Mouse (Mus musculus): ENCODE results near the gene F8. TPM values are rescaled to one million over a fixed set of nuclear protein-coding genes. Genes with fewer than 3 reads are reported as not detected.
"Not testable (repeated sequence)": the region's sequence is repeated elsewhere in the genome, so short reads cannot be mapped to it uniquely, and the experiment has no call there.

F8 gene
- 2.0 and 2.1 TPM in 2 replicates for polyA plus RNA-seq (2012; rRNA removed)

DNA sequence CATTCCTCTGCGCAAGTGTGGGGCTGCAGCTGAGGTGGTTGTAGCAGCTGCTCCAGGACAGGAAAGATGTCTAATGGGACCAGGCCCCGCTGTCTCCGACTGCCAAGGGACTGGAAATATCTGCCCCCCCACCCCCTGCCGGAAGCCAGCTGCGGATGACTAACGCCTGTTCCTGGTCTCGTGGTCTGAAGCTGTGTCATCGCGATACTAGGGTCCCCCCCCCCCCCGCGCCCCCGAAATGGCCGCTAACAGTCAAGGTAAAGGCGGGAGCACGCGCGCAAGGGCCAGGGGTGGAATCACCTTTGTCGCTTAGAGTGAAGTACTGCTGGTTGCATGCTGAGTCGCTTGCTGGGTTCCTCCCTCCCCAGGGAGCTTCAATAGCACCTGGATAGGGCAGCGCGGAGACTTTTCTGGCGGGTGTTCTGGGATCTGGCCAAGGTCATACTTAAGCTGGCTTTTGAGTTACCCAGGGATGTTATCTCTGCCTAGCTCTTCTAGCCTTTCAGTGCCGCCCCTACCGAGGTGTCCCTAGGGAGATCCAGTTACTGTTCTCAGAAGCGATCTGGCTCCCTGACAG, at the start of gene F8, which contains the start of gene Fundc2:
TSS of gene F8 (minus strand) at position 421 of the 577 bp plus-strand sequence.
TSS of gene Fundc2 (plus strand) at position 205 of the 577 bp plus-strand sequence.
- DNase-seq (ENCODE audit: low read depth) = no peak

GRCm38 (mm10) chrX:75415936-75416785, 33.7 kb upstream of the F8 start, which contains the start of the genes Cmc4, Mtcp1 and Brcc3:
Gene Cmc4 (minus strand): TSS chrX:75416584.
Gene Mtcp1 (minus strand): TSS chrX:75416588.
Gene Brcc3 (plus strand): TSS chrX:75416628.
- DNase-seq (ENCODE audit: low read depth) = no peak

- DNase-seq (ENCODE audit: low read depth) = no peak
These were observed 27.3 kb upstream of the F8 start for GRCm38 (mm10) chrX:75409711-75410110.

- no peak for DNase-seq (ENCODE audit: low read depth)
These were observed 20.9 kb upstream of the F8 start for GRCm38 (mm10) chrX:75403350-75403749.

DNA sequence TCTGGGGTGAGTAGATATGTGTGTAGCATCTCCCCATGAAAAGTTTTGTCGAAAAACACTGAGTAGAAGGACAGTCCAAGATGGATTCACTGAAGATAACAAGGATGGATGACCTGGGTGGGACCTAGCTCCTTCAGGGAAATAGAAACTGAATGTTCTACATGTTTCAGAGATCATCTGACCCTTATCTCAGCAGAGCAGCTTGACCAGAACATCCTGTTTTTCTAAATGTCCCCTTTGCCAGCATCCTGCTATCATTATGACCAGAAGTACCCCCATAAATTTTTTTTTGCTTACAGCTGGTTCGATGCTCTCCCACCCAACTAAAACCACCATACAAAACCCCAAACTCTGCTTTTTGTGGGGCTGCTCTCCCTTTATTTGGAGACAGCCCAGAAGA, 20.3 kb upstream of the F8 start:
- DNase-seq (ENCODE audit: low read depth) = no peak

DNA sequence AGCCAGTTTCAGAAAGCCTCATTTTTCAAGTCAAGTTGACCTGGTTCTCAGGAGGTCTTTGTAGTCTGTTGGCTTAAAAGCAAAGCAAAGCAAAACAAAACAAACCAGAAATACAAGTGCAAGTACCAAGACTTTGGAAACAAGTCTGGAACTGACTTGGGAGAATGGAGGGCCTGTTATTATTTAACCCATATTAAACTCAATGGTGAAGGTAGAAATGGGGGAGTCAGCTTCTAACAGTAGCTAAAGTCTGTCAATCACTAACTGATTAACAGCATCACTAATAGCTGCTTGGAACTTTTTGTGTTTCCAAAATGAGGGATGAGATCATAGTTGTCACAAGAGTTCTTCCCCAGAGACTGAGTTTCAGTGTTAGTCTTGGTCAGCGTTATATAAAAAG, 17.1 kb upstream of the F8 start:
- no peak for DNase-seq (ENCODE audit: low read depth)

- no peak for DNase-seq (ENCODE audit: low read depth)
These were observed 716 bp downstream of the F8 start for GRCm38 (mm10) chrX:75381699-75382098.

- no peak for DNase-seq (ENCODE audit: low read depth)
These were observed 1.2 kb downstream of the F8 start for GRCm38 (mm10) chrX:75381176-75381575.

GRCm38 (mm10) chrX:75376815-75377214, 5.6 kb downstream of the F8 start:
- DNase-seq (ENCODE audit: low read depth) = no peak

DNA sequence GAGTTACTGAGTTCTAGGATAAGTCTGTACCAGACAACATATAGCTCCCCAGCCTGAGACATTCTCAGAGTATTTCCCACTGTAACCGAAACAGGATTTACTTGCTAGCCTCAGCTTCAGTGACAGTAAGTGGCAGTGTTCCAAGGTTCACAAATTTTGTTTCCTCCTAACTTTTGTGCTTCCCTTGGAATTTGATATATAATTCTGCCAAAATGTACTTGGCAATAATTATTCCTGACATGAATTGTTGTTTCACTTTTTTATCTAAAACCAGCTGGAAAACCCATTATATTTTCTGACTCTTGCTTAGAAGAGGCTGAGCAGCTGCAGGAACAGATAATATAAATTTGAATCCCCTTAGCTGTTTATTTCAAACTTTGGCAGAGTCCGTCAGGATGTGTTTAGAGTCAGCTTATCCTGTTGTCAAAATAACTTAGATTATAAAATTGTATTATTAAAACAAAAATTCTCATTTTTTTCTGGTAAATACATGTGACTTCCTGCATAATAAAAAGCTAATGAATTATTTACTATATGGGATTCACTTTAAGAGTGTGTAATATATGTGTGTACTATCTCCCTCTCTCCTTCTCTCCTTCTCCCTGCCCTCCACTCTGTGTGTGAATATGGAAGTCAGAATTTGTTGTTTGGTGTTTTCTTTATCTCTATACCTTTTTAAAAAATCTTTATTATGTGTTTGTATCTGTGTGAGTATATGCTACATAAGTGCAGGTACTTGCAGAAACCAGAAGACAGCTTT, 9.6 kb downstream of the F8 start:
- no peak for DNase-seq (ENCODE audit: low read depth)

DNA sequence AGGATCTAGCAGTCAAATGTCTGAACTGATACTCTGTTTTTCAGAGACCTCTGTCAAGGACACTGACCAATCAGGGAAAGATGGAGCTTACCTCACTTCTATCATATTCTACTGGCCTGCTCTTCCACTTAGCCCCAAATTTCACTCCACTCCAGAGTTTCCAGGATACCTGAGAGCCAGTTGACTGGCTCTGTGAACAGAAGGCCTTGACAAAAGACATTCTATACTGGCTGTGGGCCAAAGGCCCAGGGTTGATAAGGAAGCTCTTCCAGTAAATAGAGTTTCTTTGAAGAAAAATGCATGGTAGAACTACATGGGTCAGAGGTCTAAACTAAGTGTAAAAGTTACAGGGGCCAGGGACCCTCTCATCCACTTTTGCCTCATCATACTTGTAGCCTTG, 12.2 kb downstream of the F8 start:
- no peak for DNase-seq (ENCODE audit: low read depth)

DNA sequence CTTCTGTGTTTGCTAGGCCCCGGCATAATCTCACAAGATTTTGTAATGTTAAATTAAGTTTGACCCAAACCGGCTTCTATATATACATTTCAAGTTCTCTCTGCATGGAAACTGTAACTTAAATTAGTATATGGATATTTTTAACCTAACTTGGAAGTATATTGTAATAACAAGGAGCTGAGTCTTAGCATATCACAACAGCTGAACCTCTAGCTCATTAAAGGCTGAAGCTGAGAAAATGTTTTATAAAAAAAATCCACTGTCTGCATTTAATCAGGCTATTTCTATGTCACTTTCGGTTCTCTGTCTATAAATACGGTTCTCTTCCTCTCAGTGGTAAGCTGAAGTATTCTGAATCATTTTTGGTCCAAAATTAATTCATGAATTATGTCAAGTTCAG, 58.9 kb downstream of the F8 start:
- DNase-seq (ENCODE audit: low read depth) = no peak

DNA sequence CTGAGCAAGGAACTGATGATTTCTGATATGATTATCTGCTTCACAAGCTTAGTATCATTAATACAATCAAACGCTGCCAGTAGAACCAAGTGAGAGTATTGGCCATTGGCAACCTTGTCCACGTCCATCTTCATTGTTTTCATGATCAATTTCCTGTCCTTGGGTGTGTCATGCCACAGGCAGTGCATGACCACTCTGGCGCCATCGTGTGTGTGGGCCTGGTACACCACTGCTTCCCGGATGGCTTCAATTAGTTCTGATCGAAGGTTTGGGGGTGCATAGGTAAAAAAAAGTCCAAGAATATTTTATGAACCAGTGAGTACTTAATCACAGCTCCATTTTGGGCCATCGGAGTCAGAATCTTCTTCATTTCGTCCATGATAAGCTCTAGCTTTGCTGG, 110.7 kb downstream of the F8 start:
- DNase-seq (ENCODE audit: low read depth) = no peak

DNA sequence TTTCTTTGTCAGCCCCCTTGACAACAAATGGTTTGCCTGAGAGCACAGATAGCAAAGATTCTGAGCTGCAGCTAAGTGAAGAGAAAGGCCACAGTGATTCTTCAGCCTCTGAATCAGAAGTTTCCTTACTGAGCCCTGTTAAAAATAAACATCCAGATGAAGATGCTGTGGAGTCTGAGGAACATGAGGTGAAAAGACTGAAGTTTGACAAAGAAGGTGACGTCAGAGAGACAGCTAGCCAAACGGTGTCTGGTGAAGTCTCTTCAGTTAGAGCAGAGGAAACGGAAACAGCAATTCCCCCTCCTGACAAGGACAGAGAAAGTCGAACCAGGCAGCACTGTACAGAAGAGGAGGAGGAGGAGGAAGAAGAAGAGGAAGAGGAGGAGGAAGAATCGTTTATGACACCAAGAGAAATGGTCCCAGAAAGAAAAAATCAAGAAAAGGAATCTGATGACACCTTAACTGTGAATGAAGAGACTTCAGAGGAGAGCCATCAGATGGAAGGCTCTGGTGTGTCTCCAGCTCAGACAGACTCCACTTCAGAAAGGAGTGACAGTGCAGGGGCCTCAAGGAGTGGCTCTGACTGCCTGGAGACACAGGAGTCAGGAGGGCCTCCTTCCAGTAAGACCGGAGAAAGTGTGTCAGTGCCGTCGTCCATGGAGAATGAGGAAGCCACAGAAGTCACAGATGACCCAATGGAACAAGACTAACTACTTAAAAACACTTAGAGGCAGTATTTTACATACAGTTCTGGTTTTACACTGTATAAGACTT, 148.6 kb downstream of the F8 start:
- DNase-seq (ENCODE audit: low read depth) = not testable (repeated sequence)

DNA sequence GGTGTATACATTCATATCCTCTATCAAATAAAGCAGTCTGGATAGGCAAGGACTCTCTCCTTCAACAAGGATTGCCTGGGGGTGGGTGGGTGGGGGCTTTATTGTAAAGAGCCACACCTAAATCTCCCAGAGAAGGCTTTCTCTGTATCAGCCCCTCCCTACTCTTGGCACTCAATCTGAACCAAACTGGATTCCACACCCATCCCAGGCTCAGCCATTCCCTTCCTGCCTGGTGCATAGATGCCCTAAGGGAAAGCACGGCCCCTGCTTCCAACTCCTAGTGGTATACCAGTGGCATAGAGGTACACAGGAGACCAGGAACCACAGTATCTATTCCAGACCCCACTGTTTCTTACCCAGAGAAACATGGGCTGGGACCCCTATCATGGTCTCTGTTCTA, 151.0 kb downstream of the F8 start:
- no peak for DNase-seq (ENCODE audit: low read depth)

DNA sequence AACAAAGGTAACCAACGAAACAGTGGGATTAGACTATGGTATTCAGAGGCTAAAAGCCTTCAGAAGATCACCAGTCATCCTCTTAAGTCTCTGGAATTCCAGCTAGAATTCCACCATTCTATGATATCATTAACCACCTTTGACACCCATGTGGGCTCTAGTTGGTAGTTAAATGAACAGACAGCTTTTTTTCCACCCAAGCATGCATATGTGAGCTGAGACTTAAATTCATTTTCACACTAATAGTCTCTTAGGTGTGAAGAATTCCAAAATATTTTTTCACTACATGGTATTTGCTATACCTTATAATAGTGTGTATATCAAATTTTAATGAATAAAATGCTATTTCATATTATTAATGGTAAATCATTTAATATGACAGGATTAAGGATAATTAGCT, 218.7 kb downstream of the F8 start, which contains the start of gene Smim9:
TSS of gene Smim9 (minus strand) at position 101 of the 400 bp plus-strand sequence.
- DNase-seq (ENCODE audit: low read depth) = no peak

GRCm38 (mm10) chrX:75155576-75156243, 226.7 kb downstream of the F8 start:
- no peak for DNase-seq (ENCODE audit: low read depth)

DNA sequence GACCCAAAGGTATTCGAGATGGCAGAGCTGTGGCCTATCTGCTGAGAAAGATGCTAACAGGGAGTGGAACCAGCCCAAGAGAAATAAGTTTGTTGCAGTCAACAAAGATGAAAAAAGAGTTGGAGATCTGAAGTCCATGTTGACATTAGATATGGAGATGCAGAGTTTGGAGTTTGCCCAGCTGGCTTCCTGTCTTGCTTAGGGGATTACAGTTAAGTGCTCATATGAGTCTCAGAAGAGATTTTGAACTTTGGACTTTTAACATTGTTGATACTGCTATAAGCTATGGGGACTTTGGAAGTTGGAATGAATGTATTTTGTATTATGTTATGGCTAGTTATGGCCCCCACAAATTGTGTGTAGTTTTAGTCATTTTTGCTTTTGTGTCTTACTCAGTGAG, 230.2 kb downstream of the F8 start:
- no peak for DNase-seq (ENCODE audit: low read depth)

GRCm38 (mm10) chrX:75150304-75150703, 232.1 kb downstream of the F8 start:
- DNase-seq (ENCODE audit: low read depth) = no peak

GRCm38 (mm10) chrX:75148414-75148813, 234.0 kb downstream of the F8 start:
- no peak for DNase-seq (ENCODE audit: low read depth)

- not testable (repeated sequence) for DNase-seq (ENCODE audit: low read depth)
These were observed 239.3 kb downstream of the F8 start for GRCm38 (mm10) chrX:75143124-75143555.
